Mouse (Mus musculus): ENCODE results near the gene Ranbp10.
A peak's percentile ranks its signal among the peaks of the same experiment; 100 is the strongest.

GRCm38 (mm10) chr8:105826861-105827848, at the start of gene Ranbp10, which contains the start of gene Tsnaxip1:
- TF ChIP-seq CTCF (IDR thresholded peaks at IDR 0.05) = no peak
- peak; percentile 87 for TF ChIP-seq POLR2A (IDR thresholded peaks at IDR 0.05; ENCODE audit: insufficient read depth, low read depth, low read length)
